Mouse (Mus musculus) ES-E14 (cell line): Measurements from ENCODE around the gene Cask. TPM values are rescaled to one million over a fixed set of nuclear protein-coding genes. Genes with fewer than 3 reads are reported as not detected.
"Not testable (repeated sequence)": the region's sequence is repeated elsewhere in the genome, so short reads cannot be mapped to it uniquely, and the experiment has no call there.

Source experiments
- DNase-seq: peaks from one replicate; pipeline ENCODE4 v3.0.0-alpha.2; 2013; ENCODE audit warnings: low read depth, low spot score
- H3K27ac ChIP-seq: 2 replicates; pipeline ENCODE4 v1.5.1; 2012; ENCODE audit warnings: low read depth, mild to moderate bottlenecking, low read length, moderate library complexity, mixed read lengths; ENCODE audit not compliant: poor library complexity, insufficient read depth, severe bottlenecking
- H3K36me3 ChIP-seq: 2 replicates; pipeline ENCODE4 v1.6.1; 2012; ENCODE audit warnings: mild to moderate bottlenecking, low read length, moderate library complexity, mixed read lengths; ENCODE audit not compliant: control insufficient read depth, poor library complexity, insufficient read depth, severe bottlenecking
- H3K4me1 ChIP-seq, 2 experiments: fragments of 150-350 bp in 1 of 2; sonication (generic) in 1 of 2; 2 replicates each; pipeline ENCODE4 v1.6.1; 2012; ENCODE audit warnings: low read length in 2 of 2, mild to moderate bottlenecking in 1 of 2, mixed read lengths in 1 of 2; ENCODE audit not compliant: control insufficient read depth in 2 of 2, insufficient read depth in 2 of 2, poor library complexity in 1 of 2
- H3K4me3 ChIP-seq, 2 experiments: fragments of 150-350 bp in 1 of 2; sonication (generic) in 1 of 2; 2 replicates each; pipeline ENCODE4 v1.5.1; 2012; ENCODE audit warnings: low read length in 2 of 2, low read depth in 1 of 2, mild to moderate bottlenecking in 1 of 2, mixed read lengths in 1 of 2; ENCODE audit not compliant: insufficient read depth in 1 of 2, poor library complexity in 1 of 2, severe bottlenecking in 1 of 2
- H3K9ac ChIP-seq: 2 replicates; pipeline ENCODE4 v1.6.1; 2012; ENCODE audit warnings: low read depth, mild to moderate bottlenecking, low read length, mixed read lengths; ENCODE audit not compliant: poor library complexity, insufficient read depth, severe bottlenecking
- H3K9me3 ChIP-seq: fragments of 150-350 bp; sonication (generic); 2 replicates; pipeline ENCODE4 v1.6.1; 2012; ENCODE audit warnings: low read depth, mild to moderate bottlenecking, low read length; ENCODE audit not compliant: control insufficient read depth, insufficient read depth
- CHD2 ChIP-seq: IDR thresholded peaks from 2 replicates; pipeline ENCODE4 v1.6.1; 2014; ENCODE audit warnings: mild to moderate bottlenecking, low read depth, low read length, inconsistent platforms
- HCFC1 ChIP-seq: IDR thresholded peaks from 2 replicates; pipeline ENCODE4 v1.6.1; 2012; ENCODE audit warnings: low read length, inconsistent platforms, borderline replicate concordance; ENCODE audit not compliant: insufficient read depth
- MAFK ChIP-seq: IDR thresholded peaks from 2 replicates; pipeline ENCODE4 v1.6.1; 2014; ENCODE audit warnings: mild to moderate bottlenecking, low read depth, low read length, inconsistent platforms; ENCODE audit not compliant: insufficient read depth
- ZC3H11A ChIP-seq: IDR thresholded peaks from 2 replicates; pipeline ENCODE4 v1.6.1; 2012; ENCODE audit warnings: low read depth, mild to moderate bottlenecking, inconsistent platforms, low read length, borderline replicate concordance
- ZNF384 ChIP-seq: IDR thresholded peaks from 2 replicates; pipeline ENCODE4 v1.6.1; 2012; ENCODE audit warnings: low read depth, low read length, inconsistent platforms
- in situ Hi-C, 2 experiments: fragments of 600-800 bp; cut with MboI; formaldehyde crosslinking; loops; one replicate each; pipeline ENCODE4 v1.15.1; 2025; ENCODE audit warnings: low sequenced_read_pairs in 2 of 2, inconsistent platforms in 1 of 2; ENCODE audit not compliant: unreplicated experiment in 2 of 2
- total RNA-seq: library from RNA; depleted of rRNA; stranded (reverse); fragments of 300-350 nt; gene quantifications from 2 replicates; pipeline ENCODE4 v1.2.3, GENCODE M21; 2012

Cask gene
- total RNA-seq, 1 experiment: 20.1 TPM

DNA sequence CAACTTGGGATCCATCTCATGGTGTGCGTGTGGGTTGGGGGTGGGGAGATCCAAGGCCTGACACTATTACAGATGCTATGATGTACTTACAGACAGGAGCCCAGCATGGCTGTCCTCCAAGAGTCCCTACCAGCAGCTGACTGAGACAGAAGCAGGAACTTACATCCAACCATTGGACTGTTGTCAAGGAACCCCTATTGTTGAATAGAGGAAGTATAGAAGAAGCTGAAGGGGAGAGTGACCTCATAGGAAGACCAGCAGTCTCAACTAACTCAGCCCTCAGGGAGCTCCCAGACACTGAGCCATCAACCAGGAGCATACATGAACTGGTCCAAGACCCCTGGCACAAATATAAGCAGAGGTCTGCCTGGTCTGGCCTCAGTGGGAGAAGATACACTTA, 85.5 kb downstream of the Cask start:
- in situ Hi-C loops: no loop called here
- Histone ChIP-seq H3K27ac (no peak overlapping the region), H3K36me3 (no peaks in the 10 kb centered on the region), H3K9me3 (no peaks in the 10 kb centered on the region), H3K4me1 (no peaks in the 10 kb centered on the region), H3K9ac (no peak overlapping the region), H3K4me3 (no peak overlapping the region)
- no peak for DNase-seq
- TF ChIP-seq HCFC1 (no peak), ZNF384 (no peak), MAFK (no peak), ZC3H11A (no peak), CHD2 (no peak)

DNA sequence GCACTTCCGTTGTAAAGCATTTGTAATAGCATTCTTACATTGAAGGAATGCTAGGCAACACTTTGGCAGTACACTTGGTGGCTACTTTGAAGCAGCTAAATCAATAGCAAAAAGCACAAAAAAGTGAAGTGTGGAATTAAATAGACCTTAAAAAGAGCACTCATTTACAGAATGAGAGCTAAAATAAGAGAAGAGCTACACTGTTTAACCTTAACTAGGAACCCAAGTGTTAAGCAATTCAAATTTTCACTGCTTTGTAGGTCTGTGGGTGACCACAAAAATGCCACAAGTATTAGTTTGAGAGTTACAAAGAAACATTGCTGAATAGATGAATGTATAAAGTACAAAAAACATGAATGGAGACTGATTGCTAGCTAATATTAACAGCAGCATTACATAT, 86.1 kb downstream of the Cask start:
- DNase-seq: no peak
- no peak overlapping the region for H3K9ac ChIP-seq
- H3K4me1 ChIP-seq: no peaks in the 10 kb centered on the region
- no peaks in the 10 kb centered on the region for H3K9me3 ChIP-seq
- TF ChIP-seq CHD2 (no peak), MAFK (no peak), ZC3H11A (no peak), HCFC1 (no peak), ZNF384 (no peak)
- no peak overlapping the region for H3K27ac ChIP-seq
- in situ Hi-C loops: no loop called here
- no peak overlapping the region for H3K4me3 ChIP-seq
- H3K36me3 ChIP-seq: no peaks in the 10 kb centered on the region

DNA sequence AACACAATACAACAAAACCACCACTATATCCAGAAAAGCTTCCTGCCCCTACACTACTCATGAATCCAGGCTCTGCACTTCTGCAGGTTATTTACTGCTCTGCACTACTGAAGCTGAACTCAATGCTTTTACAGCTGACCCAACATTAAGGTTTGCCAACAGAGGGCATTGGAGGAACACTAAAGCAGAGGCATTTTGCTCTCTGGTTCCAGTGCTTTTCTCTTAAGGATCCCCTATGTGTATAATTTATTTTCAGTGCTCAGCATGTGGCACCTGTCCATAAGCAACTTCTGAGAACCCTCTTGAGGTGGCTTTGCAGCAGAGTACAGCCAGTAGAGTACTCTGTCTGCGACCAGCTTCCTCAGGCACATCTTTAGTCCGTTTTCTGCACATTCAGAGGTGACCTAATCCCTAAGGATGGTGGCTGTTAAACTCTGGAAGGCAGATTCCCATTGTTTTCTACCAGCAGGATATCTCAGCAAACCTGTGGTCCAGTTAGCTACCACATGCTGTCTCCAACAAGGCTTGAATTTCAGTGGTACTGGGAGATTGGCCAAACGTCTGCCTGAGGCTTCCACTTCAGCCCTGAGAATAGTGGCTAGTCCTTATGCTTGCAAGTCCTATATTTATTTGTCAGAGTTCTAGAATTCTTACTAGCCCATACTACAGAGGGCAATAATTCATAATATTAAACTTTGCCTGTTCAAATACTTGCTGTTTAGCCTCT, 93.7 kb downstream of the Cask start:
- in situ Hi-C loops: no loop called here
- TF ChIP-seq MAFK (no peak), ZNF384 (no peak), ZC3H11A (no peak), HCFC1 (no peak), CHD2 (no peak)
- H3K4me3 ChIP-seq: no peak overlapping the region
- H3K27ac ChIP-seq: no peak overlapping the region
- DNase-seq: no peak
- H3K9me3 ChIP-seq: no peaks in the 10 kb centered on the region
- no peaks in the 10 kb centered on the region for H3K4me1 ChIP-seq
- H3K36me3 ChIP-seq: no peaks in the 10 kb centered on the region
- no peak overlapping the region for H3K9ac ChIP-seq

DNA sequence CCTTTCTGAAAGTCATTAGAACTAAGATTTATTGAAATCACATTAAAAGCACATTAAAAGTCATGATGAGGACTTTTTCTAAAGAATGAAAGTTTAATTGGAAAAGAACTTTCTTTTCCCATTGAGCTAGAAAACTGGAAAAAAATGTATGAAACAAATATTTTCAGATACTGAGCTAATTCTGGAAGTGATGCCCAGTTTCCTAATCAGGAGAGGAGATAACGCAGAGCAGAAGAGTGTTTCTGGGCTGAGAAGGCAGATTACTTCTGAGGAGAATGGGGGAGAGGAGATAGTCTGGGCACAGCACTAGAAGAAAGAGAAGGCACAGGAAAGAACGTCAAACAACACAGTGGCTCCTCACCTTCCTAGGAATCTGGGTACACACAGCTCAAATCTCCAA, 110.1 kb downstream of the Cask start:
- Histone ChIP-seq H3K36me3 (no peaks in the 10 kb centered on the region), H3K4me3 (no peak overlapping the region), H3K9me3 (no peaks in the 10 kb centered on the region), H3K27ac (no peak overlapping the region), H3K4me1 (no peaks in the 10 kb centered on the region), H3K9ac (no peak overlapping the region)
- in situ Hi-C loops: no loop called here
- no peak for DNase-seq
- TF ChIP-seq CHD2: no peak
- TF ChIP-seq MAFK: no peak
- no peak for TF ChIP-seq HCFC1
- no peak for TF ChIP-seq ZC3H11A
- no peak for TF ChIP-seq ZNF384

DNA sequence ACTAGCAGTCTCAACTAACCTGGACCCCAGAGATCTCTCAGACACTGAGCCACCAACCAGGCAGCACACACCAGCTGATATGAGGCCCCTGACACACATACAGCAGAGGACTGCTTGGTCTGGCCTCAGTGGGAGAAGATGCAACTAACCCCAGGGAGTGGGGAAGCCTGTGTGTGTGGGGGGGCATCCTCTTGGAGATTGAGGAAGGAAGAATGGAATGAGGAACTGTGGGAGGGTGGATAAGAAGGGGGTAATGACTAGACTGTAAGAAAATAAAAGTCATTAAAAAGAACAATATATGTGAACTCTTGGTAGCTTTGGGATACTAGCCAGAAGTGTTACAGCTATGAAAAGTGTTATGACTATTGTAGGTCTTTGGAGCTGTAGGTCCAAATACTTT, 120.4 kb downstream of the Cask start:
- H3K9me3 ChIP-seq, in situ Hi-C loops, H3K9ac ChIP-seq, H3K4me1 ChIP-seq, H3K4me3 ChIP-seq, H3K27ac ChIP-seq, H3K36me3 ChIP-seq, DNase-seq: not testable (repeated sequence)
